Mouse (Mus musculus) limb, embryonic 11.5 days (tissue): ENCODE measurements around the gene Hist1h2bm. TPM values are rescaled to one million over a fixed set of nuclear protein-coding genes. Genes with fewer than 3 reads are reported as not detected.
"Not testable (repeated sequence)": the region's sequence is repeated elsewhere in the genome, so short reads cannot be mapped to it uniquely, and the experiment has no call there.

ENCODE experiments used
- ATAC-seq: fragments of 200-750 bp; cut with Nextera tagmentation; 2 replicates; pipeline ENCODE4 v1.8.0; 2017; ENCODE audit warnings: low read depth; ENCODE audit not compliant: insufficient number of reproducible peaks, low FRiP score, low TSS enrichment
- DNase-seq: peaks from one replicate; pipeline ENCODE4 v3.0.0-alpha.2; 2015; ENCODE audit warnings: low spot score
- H3K27ac ChIP-seq: fragments of 300-500 bp; sonication (generic); replicated peaks from 2 replicates; pipeline ENCODE4 v1.5.1; 2014; ENCODE audit warnings: low read depth, mild to moderate bottlenecking, low read length
- H3K27me3 ChIP-seq: fragments of 300-500 bp; sonication (generic); 2 replicates; pipeline ENCODE4 v1.6.1; 2014; ENCODE audit warnings: mild to moderate bottlenecking, low read length, mixed read lengths; ENCODE audit not compliant: control insufficient read depth, insufficient read depth
- H3K36me3 ChIP-seq: fragments of 300-500 bp; sonication (generic); 2 replicates; pipeline ENCODE4 v1.6.1; 2014; ENCODE audit warnings: mild to moderate bottlenecking, low read length, moderate library complexity, mixed read lengths; ENCODE audit not compliant: control insufficient read depth, insufficient read depth
- H3K4me1 ChIP-seq: fragments of 300-500 bp; sonication (generic); 2 replicates; pipeline ENCODE4 v1.6.1; 2014; ENCODE audit warnings: low read length, mixed read lengths; ENCODE audit not compliant: control insufficient read depth, insufficient read depth
- H3K4me2 ChIP-seq: fragments of 300-500 bp; sonication (generic); 2 replicates; pipeline ENCODE4 v1.6.1; 2014; ENCODE audit warnings: low read depth, mild to moderate bottlenecking, moderate library complexity; ENCODE audit not compliant: severe bottlenecking
- H3K4me3 ChIP-seq: fragments of 300-500 bp; sonication (generic); 2 replicates; pipeline ENCODE4 v1.5.1; 2014; ENCODE audit warnings: low read depth, low read length
- H3K9ac ChIP-seq: fragments of 300-500 bp; sonication (generic); 2 replicates; pipeline ENCODE4 v1.6.1; 2014; ENCODE audit warnings: mild to moderate bottlenecking, low read length
- H3K9me3 ChIP-seq: fragments of 300-500 bp; sonication (generic); 2 replicates; pipeline ENCODE4 v1.6.1; 2016; ENCODE audit warnings: low read length; ENCODE audit not compliant: control insufficient read depth
- WGBS: fragments of 180-500 bp; shearing (Covaris S2); extraction: QIAGEN DNeasy Blood & Tissue Kit; methylation state at CpG from one replicate; pipeline ENCODE4 v1.1.7; 2014; 5-methylcytosine and 5-hydroxymethylcytosine counted together
- polyA plus RNA-seq: library from polyadenylated mRNA; unstranded; fragments of >200 nt; fragmentation: Nextera tagmentation; extraction: Ambion mirVana; gene quantifications from 2 replicates; pipeline ENCODE4 v1.2.1, GENCODE M21; 2014

Hist1h2bm gene
- polyA plus RNA-seq, 1 experiment from 2014 or later = 9.2 TPM

DNA sequence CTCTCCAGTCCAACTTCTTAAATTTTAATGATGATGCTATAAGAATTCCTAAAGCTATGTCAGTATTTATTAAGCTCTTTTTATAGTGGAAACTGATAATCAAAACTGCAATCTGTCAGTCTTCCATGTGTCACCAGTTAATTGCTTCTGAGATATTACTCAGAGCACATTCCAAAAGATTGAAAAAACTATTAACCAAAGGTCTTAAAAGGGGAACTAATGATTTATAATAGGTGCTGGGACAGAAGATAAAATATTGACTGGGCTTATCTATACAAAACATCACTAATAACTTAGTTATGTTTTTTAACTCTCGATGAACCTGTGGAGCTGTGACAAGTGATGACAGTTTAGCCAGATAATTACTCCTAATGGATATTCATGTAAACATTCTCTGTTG is 23.2 kb downstream of the Hist1h2bm start:
- WGBS = 87% methylated on average over 1 of the region's 1 CpGs

DNA sequence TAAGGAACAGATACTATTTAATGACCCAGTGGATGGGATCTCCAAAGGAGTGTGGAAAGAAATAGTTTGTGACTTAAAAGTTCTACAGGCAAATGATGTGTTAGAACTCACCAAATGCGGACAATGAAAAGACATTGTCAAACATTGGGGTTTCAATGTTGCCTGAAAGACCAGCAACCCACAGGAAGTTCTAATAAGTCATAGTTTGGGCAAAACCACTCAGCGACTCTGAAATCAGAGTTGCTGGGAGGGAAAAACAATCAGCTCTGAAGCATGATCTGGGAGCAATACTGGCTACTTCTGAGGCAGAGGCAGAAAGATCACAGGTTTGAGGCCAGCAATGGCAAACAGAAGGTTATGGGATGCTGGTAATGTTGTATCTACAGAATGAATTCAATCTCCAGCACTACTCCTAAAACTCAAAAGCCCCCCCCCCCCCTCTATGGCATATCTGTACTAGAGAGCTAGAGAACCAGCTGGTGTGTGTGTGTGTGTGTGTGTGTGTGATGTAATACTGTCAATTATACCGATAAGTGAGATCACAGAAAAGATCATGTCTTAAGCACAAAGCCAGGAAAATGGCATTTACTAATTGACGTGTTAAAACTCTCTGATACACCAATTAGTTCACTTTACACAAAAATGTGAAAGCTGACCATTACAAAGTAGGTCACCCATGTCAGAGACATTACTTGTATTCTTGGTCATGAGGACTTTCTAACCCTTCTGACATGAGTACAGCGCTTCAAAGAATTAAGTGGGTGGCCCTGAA is 27.7 kb downstream of the Hist1h2bm start:
- H3K9ac ChIP-seq = peak overlapping the region; percentile 76
- 5% methylated on average over 5 of the region's 5 CpGs for WGBS
- peak overlapping the region; percentile 98 for H3K27ac ChIP-seq
- H3K27me3 ChIP-seq = no peaks in the 10 kb centered on the region
- no peaks in the 10 kb centered on the region for H3K4me1 ChIP-seq
- DNase-seq (peak; percentile 67), ATAC-seq (no peak)
- no peaks in the 10 kb centered on the region for H3K36me3 ChIP-seq
- peak overlapping the region; percentile 56 for H3K4me3 ChIP-seq
- peak overlapping the region; percentile 83 for H3K4me2 ChIP-seq
- no peaks in the 10 kb centered on the region for H3K9me3 ChIP-seq

More for the DNA sequence above, 23.2 kb downstream of the Hist1h2bm start:
- no peaks in the 10 kb centered on the region for H3K27me3 ChIP-seq
- no peaks in the 10 kb centered on the region for H3K4me1 ChIP-seq
- no peaks in the 10 kb centered on the region for H3K9me3 ChIP-seq
- no peak overlapping the region for H3K27ac ChIP-seq
- no peak overlapping the region for H3K4me2 ChIP-seq
- H3K9ac ChIP-seq = no peak overlapping the region
- no peak overlapping the region for H3K4me3 ChIP-seq
- H3K36me3 ChIP-seq = no peaks in the 10 kb centered on the region
- DNase-seq (no peak), ATAC-seq (no peak)

DNA sequence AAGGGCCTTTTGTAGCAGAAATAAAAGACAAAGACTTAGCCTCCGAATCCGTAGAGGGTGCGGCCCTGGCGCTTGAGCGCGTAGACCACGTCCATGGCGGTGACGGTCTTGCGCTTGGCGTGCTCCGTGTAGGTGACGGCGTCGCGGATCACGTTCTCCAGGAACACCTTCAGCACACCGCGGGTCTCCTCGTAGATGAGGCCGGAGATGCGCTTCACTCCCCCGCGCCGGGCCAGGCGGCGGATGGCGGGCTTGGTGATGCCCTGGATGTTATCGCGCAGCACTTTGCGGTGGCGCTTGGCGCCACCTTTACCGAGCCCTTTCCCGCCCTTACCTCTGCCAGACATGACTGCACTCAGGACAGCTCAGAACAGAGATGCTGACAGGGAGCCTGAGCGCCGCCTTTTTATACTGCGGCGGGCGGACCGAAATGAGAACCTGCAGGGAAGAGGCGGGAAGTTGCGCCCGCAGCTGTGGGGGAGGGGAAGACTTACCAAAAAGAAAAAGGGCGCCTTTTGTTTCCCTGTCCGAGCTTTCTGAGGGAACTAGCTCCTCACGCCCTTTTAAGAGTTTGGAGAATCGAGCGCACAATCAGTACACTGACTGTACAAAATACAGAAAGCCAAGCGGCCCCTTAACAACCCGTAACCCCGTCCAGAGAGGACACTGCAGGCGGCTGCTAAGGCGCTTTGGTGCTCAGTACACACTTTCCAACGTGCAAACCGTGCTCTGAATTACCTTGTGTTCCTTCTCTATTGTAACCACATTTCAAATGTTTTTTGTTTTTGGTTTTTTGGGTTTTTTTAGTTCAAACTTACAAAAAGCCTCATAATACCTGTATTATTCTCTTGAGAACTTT is 28.5 kb downstream of the Hist1h2bm start, which contains the start of gene Hist1h4k:
Hist1h4k (minus strand) TSS at position 347 of the 859 bp plus-strand sequence.
- H3K9me3 ChIP-seq, H3K27me3 ChIP-seq, H3K36me3 ChIP-seq, H3K4me1 ChIP-seq: not testable (repeated sequence)
- ATAC-seq (peak; percentile 88), DNase-seq (peak; percentile 99)
- Histone ChIP-seq H3K4me2 (peak within 1 kb of the TSS; percentile 83), H3K9ac (peak within 1 kb of the TSS; percentile 76), H3K27ac (peak within 1 kb of the TSS; percentile 98), H3K4me3 (peak within 1 kb of the TSS; percentile 56)
- under 1% methylated on average over 41 of the region's 56 CpGs for WGBS

DNA sequence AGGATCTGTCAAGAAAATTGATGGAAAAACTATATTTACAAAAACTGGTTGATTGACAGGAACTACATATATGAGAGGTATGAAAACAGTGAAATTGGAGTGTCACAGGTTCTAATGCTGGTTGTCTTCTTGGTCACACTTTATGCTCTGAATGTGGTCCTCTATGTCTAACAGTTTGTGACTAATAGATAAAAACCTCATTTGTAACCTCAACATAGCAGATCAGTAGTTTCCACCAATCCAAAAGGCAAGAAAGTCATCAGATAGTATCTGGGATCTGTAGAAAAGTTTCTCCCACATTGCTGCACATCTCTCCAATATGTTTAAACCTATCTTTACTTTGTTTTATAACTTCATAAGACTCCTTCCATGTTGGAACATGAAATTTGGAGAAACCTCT is 29.6 kb downstream of the Hist1h2bm start:
- no peaks in the 10 kb centered on the region for H3K9me3 ChIP-seq
- H3K36me3 ChIP-seq = no peaks in the 10 kb centered on the region
- H3K9ac ChIP-seq = no peak overlapping the region
- peak overlapping the region; percentile 53 for H3K27ac ChIP-seq
- H3K4me1 ChIP-seq = no peaks in the 10 kb centered on the region
- ATAC-seq (no peak), DNase-seq (no peak)
- H3K27me3 ChIP-seq = no peaks in the 10 kb centered on the region
- H3K4me3 ChIP-seq = no peak overlapping the region
- H3K4me2 ChIP-seq = no peak overlapping the region

DNA sequence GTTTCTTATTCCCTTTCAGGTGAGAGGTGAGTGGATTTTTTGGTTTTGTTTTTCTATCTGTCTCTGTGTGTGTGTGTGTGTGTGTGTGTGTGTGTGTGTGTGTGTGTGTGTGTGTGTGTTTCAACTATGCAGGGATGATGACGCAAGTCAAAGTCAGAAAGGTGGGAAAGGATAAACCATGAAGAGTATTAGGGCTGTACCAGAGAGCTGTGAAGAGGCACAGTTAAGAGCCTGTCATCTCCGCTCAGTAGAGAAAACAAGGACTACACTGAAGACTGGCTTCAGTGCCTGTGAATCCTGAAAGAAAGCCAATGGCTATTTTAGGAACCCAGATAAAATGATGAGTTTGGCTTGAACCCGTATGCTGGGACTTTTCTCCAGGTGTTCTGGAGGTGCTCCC is 30.0 kb downstream of the Hist1h2bm start:
- no peaks in the 10 kb centered on the region for H3K27me3 ChIP-seq

DNA sequence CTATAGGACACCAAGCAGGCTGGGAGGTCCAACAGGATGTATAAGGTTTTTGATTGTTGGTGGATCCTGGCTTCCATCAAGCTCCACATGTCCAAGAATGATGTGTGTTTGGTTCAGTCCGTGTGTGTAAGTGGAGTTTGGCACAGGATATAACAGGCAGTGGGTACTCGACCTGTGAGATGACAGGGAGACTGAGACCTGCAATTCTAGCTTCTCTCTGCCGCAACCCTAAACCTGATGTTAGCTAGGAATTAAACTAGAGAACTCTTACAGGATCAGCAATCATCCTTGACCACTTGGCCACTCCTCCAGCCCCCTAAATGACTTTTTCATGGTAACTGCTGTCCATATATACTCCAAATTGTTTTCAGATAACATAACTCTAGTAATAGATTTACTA is 30.5 kb downstream of the Hist1h2bm start:
- peak overlapping the region; percentile 55; the same call in 1 of the 2 replicates for H3K4me2 ChIP-seq
- H3K27ac ChIP-seq = peak overlapping the region; percentile 92
- no peaks in the 10 kb centered on the region for H3K9me3 ChIP-seq
- H3K36me3 ChIP-seq = no peaks in the 10 kb centered on the region
- no peaks in the 10 kb centered on the region for H3K4me1 ChIP-seq
- DNase-seq (peak; percentile 55), ATAC-seq (no peak)
- no peak overlapping the region for H3K9ac ChIP-seq
- H3K4me3 ChIP-seq = no peak overlapping the region
- WGBS = 45% methylated on average over 3 of the region's 3 CpGs
- no peaks in the 10 kb centered on the region for H3K27me3 ChIP-seq

More for the DNA sequence above, 30.0 kb downstream of the Hist1h2bm start:
- Histone ChIP-seq H3K4me1 (no peaks in the 10 kb centered on the region), H3K4me2 (no peak overlapping the region), H3K27ac (peak overlapping the region; percentile 92; the same call in 1 of the 2 replicates), H3K4me3 (no peak overlapping the region), H3K9me3 (no peaks in the 10 kb centered on the region), H3K9ac (no peak overlapping the region), H3K36me3 (no peaks in the 10 kb centered on the region)
- DNase-seq (peak; percentile 23), ATAC-seq (no peak)
- WGBS = 89% methylated on average over 3 of the region's 3 CpGs

DNA sequence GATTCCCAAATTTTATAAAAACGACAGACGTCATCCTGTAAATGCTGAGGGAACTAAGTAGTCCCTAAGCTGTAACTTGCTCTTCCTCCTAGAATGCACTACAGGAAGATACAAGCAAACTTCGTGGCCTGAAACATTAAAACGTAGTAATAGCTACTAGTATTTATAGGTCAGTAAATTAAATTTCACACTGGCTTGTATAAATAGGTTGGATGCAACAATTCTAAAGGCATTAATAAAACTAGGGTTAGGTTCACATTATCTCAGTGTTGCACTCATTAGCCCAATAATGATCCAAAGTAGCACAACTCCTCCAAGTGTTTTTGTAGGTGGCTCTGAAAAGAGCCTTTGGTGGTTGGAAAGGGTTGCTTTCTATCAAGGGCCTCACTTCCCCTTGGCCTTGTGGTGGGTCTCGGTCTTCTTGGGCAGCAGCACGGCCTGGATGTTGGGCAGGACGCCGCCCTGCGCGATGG is 31.2 kb downstream of the Hist1h2bm start:
- ATAC-seq (no peak), DNase-seq (no peak)
- H3K9ac ChIP-seq = peak overlapping the region; percentile 67
- peak overlapping the region; percentile 35 for H3K4me3 ChIP-seq
- H3K9me3 ChIP-seq = no peaks in the 10 kb centered on the region
- no peaks in the 10 kb centered on the region for H3K36me3 ChIP-seq
- peak overlapping the region; percentile 92 for H3K27ac ChIP-seq
- H3K4me1 ChIP-seq = no peaks in the 10 kb centered on the region
- H3K27me3 ChIP-seq = no peaks in the 10 kb centered on the region
- WGBS = 5% methylated on average over 10 of the region's 10 CpGs
- H3K4me2 ChIP-seq = peak overlapping the region; percentile 55

DNA sequence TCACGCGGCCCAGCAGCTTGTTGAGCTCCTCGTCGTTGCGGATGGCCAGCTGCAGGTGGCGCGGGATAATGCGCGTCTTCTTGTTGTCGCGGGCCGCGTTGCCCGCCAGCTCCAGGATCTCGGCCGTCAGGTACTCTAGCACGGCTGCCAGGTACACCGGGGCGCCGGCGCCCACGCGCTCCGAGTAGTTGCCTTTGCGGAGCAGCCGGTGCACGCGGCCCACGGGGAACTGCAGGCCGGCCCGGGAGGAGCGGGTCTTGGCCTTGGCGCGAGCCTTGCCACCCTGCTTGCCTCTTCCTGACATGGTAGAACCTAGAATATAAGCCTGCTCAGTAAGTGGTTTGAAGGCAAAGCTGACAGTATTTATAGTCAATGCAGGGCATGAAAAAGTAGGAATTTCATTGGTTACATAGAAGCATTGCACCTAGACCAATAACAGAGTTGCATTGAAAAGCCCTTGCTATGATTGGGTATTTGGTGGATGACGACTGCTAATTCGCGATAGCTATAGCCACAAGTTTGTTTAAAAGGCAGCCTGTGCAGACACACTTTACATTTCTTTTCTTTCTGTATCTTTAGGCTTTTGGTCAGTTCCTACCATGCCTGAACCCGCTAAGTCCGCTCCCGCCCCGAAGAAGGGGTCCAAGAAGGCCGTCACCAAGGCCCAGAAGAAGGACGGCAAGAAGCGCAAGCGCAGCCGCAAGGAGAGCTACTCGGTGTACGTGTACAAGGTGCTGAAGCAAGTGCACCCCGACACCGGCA is 31.9 kb downstream of the Hist1h2bm start, which contains the start of the genes Hist1h2ak and Hist1h2bn:
Hist1h2ak (minus strand) TSS at position 304 of the 762 bp plus-strand sequence.
Hist1h2bn (plus strand) TSS at position 600 of the 762 bp plus-strand sequence.
- H3K9me3 ChIP-seq, H3K36me3 ChIP-seq, H3K4me1 ChIP-seq, H3K27me3 ChIP-seq: not testable (repeated sequence)
- WGBS = under 1% methylated on average over 40 of the region's 50 CpGs
- DNase-seq (peak; percentile 82), ATAC-seq (peak; percentile 92)
- H3K9ac ChIP-seq = peak within 1 kb of the TSS; percentile 67
- peak within 1 kb of the TSS; percentile 35 for H3K4me3 ChIP-seq
- H3K27ac ChIP-seq = peak within 1 kb of the TSS; percentile 92
- H3K4me2 ChIP-seq = peak within 1 kb of the TSS; percentile 55
